Mouse (Mus musculus): ENCODE measurements at regions not wholly inside any gene's neighbourhood (a gene's known extent, or its start where the extent isn't known, plus 50 kb on each side); places are given as distances from the start of the nearest gene placed in this dataset.

GRCm38 (mm10) chr8:77919776-77920175 is 195.5 kb upstream of the Ednra start:
- Histone ChIP-seq H3K9me3 (ENCODE audit: low read length) (no peaks in the 10 kb centered on the region), H3K4me1 (ENCODE audit: insufficient read depth) (no peaks in the 10 kb centered on the region), H3K27ac (ENCODE audit: low read depth) (no peak overlapping the region), H3K9ac (replicated peaks) (no peak overlapping the region), H3K27me3 (ENCODE audit: insufficient read depth, low read length) (no peaks in the 10 kb centered on the region), H3K36me3 (replicated peaks; ENCODE audit: insufficient read depth, low read length) (no peaks in the 10 kb centered on the region), H3K4me3 (ENCODE audit: low read depth, low read length) (no peak overlapping the region), H3K4me2 (ENCODE audit: low read depth, low read length) (no peak overlapping the region)
- ATAC-seq (no peak), DNase-seq (no peak)
- no peak for TF ChIP-seq CTCF (IDR thresholded peaks at IDR 0.05; ENCODE audit: low read depth)
- TF ChIP-seq EP300 (IDR thresholded peaks at IDR 0.05; ENCODE audit: low read depth): no peak
- WGBS (ENCODE audit: insufficient replicate concordance): 74% methylated on average over 3 of the region's 3 CpGs

GRCm38 (mm10) chr8:77921868-77922267 is 197.6 kb upstream of the Ednra start:
- Histone ChIP-seq H3K4me3 (ENCODE audit: low read depth, low read length) (no peak overlapping the region), H3K9ac (replicated peaks) (no peak overlapping the region)

GRCm38 (mm10) chr8:77947702-77948101 is 223.4 kb upstream of the Ednra start:
- TF ChIP-seq CTCF (IDR thresholded peaks at IDR 0.05; ENCODE audit: low read depth) (no peak), EP300 (IDR thresholded peaks at IDR 0.05; ENCODE audit: low read depth) (no peak)
- Histone ChIP-seq H3K4me2 (ENCODE audit: low read depth, low read length) (no peak overlapping the region), H3K9me3 (ENCODE audit: low read length) (no peaks in the 10 kb centered on the region), H3K4me1 (ENCODE audit: insufficient read depth) (no peaks in the 10 kb centered on the region), H3K36me3 (replicated peaks; ENCODE audit: insufficient read depth, low read length) (no peaks in the 10 kb centered on the region), H3K9ac (replicated peaks) (no peak overlapping the region), H3K27ac (ENCODE audit: low read depth) (no peak overlapping the region), H3K4me3 (ENCODE audit: low read depth, low read length) (no peak overlapping the region), H3K27me3 (ENCODE audit: insufficient read depth, low read length) (no peaks in the 10 kb centered on the region)
- no peak for ATAC-seq
- DNase-seq: no peak
- 84% methylated on average over 3 of the region's 3 CpGs for WGBS (ENCODE audit: insufficient replicate concordance)

More at GRCm38 (mm10) chr8:77921868-77922267, 197.6 kb upstream of the Ednra start:
- TF ChIP-seq CTCF (IDR thresholded peaks at IDR 0.05; ENCODE audit: low read depth): no peak
- no peaks in the 10 kb centered on the region for H3K36me3 ChIP-seq (replicated peaks; ENCODE audit: insufficient read depth, low read length)
- 68% methylated on average over 4 of the region's 4 CpGs for WGBS (ENCODE audit: insufficient replicate concordance)
- no peak overlapping the region for H3K27ac ChIP-seq (ENCODE audit: low read depth)
- DNase-seq (no peak), ATAC-seq (no peak)
- no peak overlapping the region for H3K4me2 ChIP-seq (ENCODE audit: low read depth, low read length)
- no peaks in the 10 kb centered on the region for H3K4me1 ChIP-seq (ENCODE audit: insufficient read depth)
- no peaks in the 10 kb centered on the region for H3K9me3 ChIP-seq (ENCODE audit: low read length)
- no peaks in the 10 kb centered on the region for H3K27me3 ChIP-seq (ENCODE audit: insufficient read depth, low read length)

GRCm38 (mm10) chr8:77949640-77950039 is 225.4 kb upstream of the Ednra start:
- Histone ChIP-seq H3K36me3 (replicated peaks; ENCODE audit: insufficient read depth, low read length) (no peaks in the 10 kb centered on the region), H3K9ac (replicated peaks) (no peak overlapping the region), H3K9me3 (ENCODE audit: low read length) (no peaks in the 10 kb centered on the region), H3K4me2 (ENCODE audit: low read depth, low read length) (no peak overlapping the region), H3K4me1 (ENCODE audit: insufficient read depth) (no peaks in the 10 kb centered on the region), H3K27ac (ENCODE audit: low read depth) (no peak overlapping the region), H3K27me3 (ENCODE audit: insufficient read depth, low read length) (no peaks in the 10 kb centered on the region), H3K4me3 (ENCODE audit: low read depth, low read length) (no peak overlapping the region)
- DNase-seq (no peak), ATAC-seq (no peak)
- TF ChIP-seq CTCF (IDR thresholded peaks at IDR 0.05; ENCODE audit: low read depth): no peak
- TF ChIP-seq EP300 (IDR thresholded peaks at IDR 0.05; ENCODE audit: low read depth): no peak
- WGBS (ENCODE audit: insufficient replicate concordance): 85% methylated on average over 5 of the region's 5 CpGs

- H3K4me1 ChIP-seq (ENCODE audit: insufficient read depth): no peaks in the 10 kb centered on the region
- TF ChIP-seq CTCF (IDR thresholded peaks at IDR 0.05; ENCODE audit: low read depth) (no peak), EP300 (IDR thresholded peaks at IDR 0.05; ENCODE audit: low read depth) (no peak)
- no peak overlapping the region for H3K9ac ChIP-seq (replicated peaks)
- no peak overlapping the region for H3K27ac ChIP-seq (ENCODE audit: low read depth)
- H3K36me3 ChIP-seq (replicated peaks; ENCODE audit: insufficient read depth, low read length): no peaks in the 10 kb centered on the region
- no peaks in the 10 kb centered on the region for H3K27me3 ChIP-seq (ENCODE audit: insufficient read depth, low read length)
- WGBS (ENCODE audit: insufficient replicate concordance): 74% methylated on average over 4 of the region's 4 CpGs
- no peak overlapping the region for H3K4me2 ChIP-seq (ENCODE audit: low read depth, low read length)
- H3K4me3 ChIP-seq (ENCODE audit: low read depth, low read length): no peak overlapping the region
- ATAC-seq (no peak), DNase-seq (no peak)
- H3K9me3 ChIP-seq (ENCODE audit: low read length): no peaks in the 10 kb centered on the region
Measured at GRCm38 (mm10) chr8:77958814-77959372, 234.6 kb upstream of the Ednra start.

- no peaks in the 10 kb centered on the region for H3K9me3 ChIP-seq (ENCODE audit: low read length)
- H3K4me3 ChIP-seq (ENCODE audit: low read depth, low read length): no peak overlapping the region
- no peak for TF ChIP-seq EP300 (IDR thresholded peaks at IDR 0.05; ENCODE audit: low read depth)
- no peak for TF ChIP-seq CTCF (IDR thresholded peaks at IDR 0.05; ENCODE audit: low read depth)
- DNase-seq (no peak), ATAC-seq (no peak)
- no peaks in the 10 kb centered on the region for H3K36me3 ChIP-seq (replicated peaks; ENCODE audit: insufficient read depth, low read length)
- H3K4me1 ChIP-seq (ENCODE audit: insufficient read depth): no peaks in the 10 kb centered on the region
- no peak overlapping the region for H3K9ac ChIP-seq (replicated peaks)
- no peak overlapping the region for H3K27ac ChIP-seq (ENCODE audit: low read depth)
- H3K27me3 ChIP-seq (ENCODE audit: insufficient read depth, low read length): no peaks in the 10 kb centered on the region
- 73% methylated on average over 3 of the region's 3 CpGs for WGBS (ENCODE audit: insufficient replicate concordance)
- no peak overlapping the region for H3K4me2 ChIP-seq (ENCODE audit: low read depth, low read length)
Measured at GRCm38 (mm10) chr8:77963102-77963698, 238.9 kb upstream of the Ednra start.
